Mouse (Mus musculus) limb, embryonic 15.5 days (tissue): Measurements from ENCODE around the gene Otulinl. TPM values are rescaled to one million over a fixed set of nuclear protein-coding genes. Genes with fewer than 3 reads are reported as not detected.

ENCODE experiments used
- ATAC-seq: fragments of 200-750 bp; cut with Nextera tagmentation; 2 replicates; pipeline ENCODE4 v1.8.0; 2017; ENCODE audit warnings: low read depth, moderate TSS enrichment; ENCODE audit not compliant: insufficient number of reproducible peaks, low FRiP score, low TSS enrichment
- H3K27ac ChIP-seq: fragments of 300-500 bp; sonication (generic); 2 replicates; pipeline ENCODE4 v1.5.1; 2015; ENCODE audit warnings: moderate library complexity, mild to moderate bottlenecking, inconsistent platforms
- H3K27me3 ChIP-seq: fragments of 300-500 bp; sonication (generic); 2 replicates; pipeline ENCODE4 v1.6.1; 2015; ENCODE audit warnings: inconsistent platforms
- H3K36me3 ChIP-seq: fragments of 300-500 bp; sonication (generic); 2 replicates; pipeline ENCODE4 v1.6.1; 2015; ENCODE audit warnings: inconsistent platforms
- H3K4me1 ChIP-seq: fragments of 300-500 bp; sonication (generic); 2 replicates; pipeline ENCODE4 v1.6.1; 2015; ENCODE audit warnings: inconsistent platforms
- H3K4me2 ChIP-seq: fragments of 300-500 bp; sonication (generic); 2 replicates; pipeline ENCODE4 v1.6.1; 2015; ENCODE audit warnings: mild to moderate bottlenecking, inconsistent platforms
- H3K4me3 ChIP-seq: fragments of 300-500 bp; sonication (generic); 2 replicates; pipeline ENCODE4 v1.5.1; 2015; ENCODE audit warnings: mild to moderate bottlenecking, inconsistent platforms
- H3K9ac ChIP-seq: fragments of 300-500 bp; sonication (generic); 2 replicates; pipeline ENCODE4 v1.6.1; 2015; ENCODE audit warnings: inconsistent platforms
- H3K9me3 ChIP-seq: fragments of 300-500 bp; sonication (generic); 2 replicates; pipeline ENCODE4 v1.6.1; 2016; ENCODE audit warnings: inconsistent platforms
- WGBS: fragments of 180-500 bp; shearing (Covaris S2); methylation state at CpG from one replicate; pipeline ENCODE4 v1.1.7; 2015; 5-methylcytosine and 5-hydroxymethylcytosine counted together
- polyA plus RNA-seq: library from polyadenylated mRNA; unstranded; fragments of >200 nt; fragmentation: Nextera tagmentation; extraction: Ambion mirVana; gene quantifications from 2 replicates; pipeline ENCODE4 v1.2.1, GENCODE M21; 2015

Gene Otulinl
- polyA plus RNA-seq, 1 experiment from 2014 or later: 32.5 TPM

GRCm38 (mm10) chr15:27623286-27623685 lies 58.1 kb downstream of the Otulinl start:
- Histone ChIP-seq H3K9ac (no peak overlapping the region), H3K27me3 (no peaks in the 10 kb centered on the region), H3K27ac (no peak overlapping the region), H3K4me1 (no peaks in the 10 kb centered on the region), H3K36me3 (peaks cover 44% of the 10 kb centered on the region), H3K4me3 (no peak overlapping the region), H3K9me3 (no peaks in the 10 kb centered on the region), H3K4me2 (no peak overlapping the region)
- 91% methylated on average over 6 of the region's 6 CpGs for WGBS
- no peak for ATAC-seq

- H3K27ac ChIP-seq: no peak overlapping the region
- no peak overlapping the region for H3K4me3 ChIP-seq
- no peak overlapping the region for H3K4me2 ChIP-seq
- H3K9ac ChIP-seq: no peak overlapping the region
- H3K4me1 ChIP-seq: no peaks in the 10 kb centered on the region
- peaks cover 48% of the 10 kb centered on the region for H3K36me3 ChIP-seq
- no peak for ATAC-seq
- 82% methylated on average over 6 of the region's 6 CpGs for WGBS
- H3K9me3 ChIP-seq: no peaks in the 10 kb centered on the region
- H3K27me3 ChIP-seq: no peaks in the 10 kb centered on the region
Observed at GRCm38 (mm10) chr15:27620475-27621185, 60.7 kb downstream of the Otulinl start.

GRCm38 (mm10) chr15:27619683-27620082 lies 61.7 kb downstream of the Otulinl start:
- H3K36me3 ChIP-seq: peaks cover 47% of the 10 kb centered on the region
- 53% methylated on average over 3 of the region's 3 CpGs for WGBS

GRCm38 (mm10) chr15:27618778-27619533 lies 62.4 kb downstream of the Otulinl start:
- Histone ChIP-seq H3K4me3 (no peak overlapping the region), H3K9ac (no peak overlapping the region), H3K4me2 (no peak overlapping the region), H3K36me3 (peaks cover 52% of the 10 kb centered on the region), H3K27me3 (no peaks in the 10 kb centered on the region), H3K4me1 (0 out of 2 replicates have a peak, but pooled peaks cover 3% of the 10 kb centered on the region), H3K9me3 (no peaks in the 10 kb centered on the region), H3K27ac (no peak overlapping the region)
- ATAC-seq: no peak
- 78% methylated on average over 6 of the region's 6 CpGs for WGBS

More at GRCm38 (mm10) chr15:27619683-27620082, 61.7 kb downstream of the Otulinl start:
- H3K27ac ChIP-seq: no peak overlapping the region
- no peak overlapping the region for H3K4me2 ChIP-seq
- H3K4me1 ChIP-seq: 0 out of 2 replicates have a peak, but pooled peaks cover 3% of the 10 kb centered on the region
- no peaks in the 10 kb centered on the region for H3K27me3 ChIP-seq
- no peak overlapping the region for H3K9ac ChIP-seq
- H3K9me3 ChIP-seq: no peaks in the 10 kb centered on the region
- no peak overlapping the region for H3K4me3 ChIP-seq
- no peak for ATAC-seq

GRCm38 (mm10) chr15:27617227-27617626 lies 64.2 kb downstream of the Otulinl start:
- no peak overlapping the region for H3K9ac ChIP-seq
- H3K9me3 ChIP-seq: no peaks in the 10 kb centered on the region
- peaks cover 43% of the 10 kb centered on the region for H3K36me3 ChIP-seq
- ATAC-seq: no peak
- no peak overlapping the region for H3K4me3 ChIP-seq
- H3K27me3 ChIP-seq: no peaks in the 10 kb centered on the region
- no peak overlapping the region for H3K27ac ChIP-seq
- 0 out of 2 replicates have a peak, but pooled peaks cover 3% of the 10 kb centered on the region for H3K4me1 ChIP-seq
- 89% methylated on average over 3 of the region's 3 CpGs for WGBS
- H3K4me2 ChIP-seq: no peak overlapping the region

- no peak for ATAC-seq
- Histone ChIP-seq H3K4me1 (0 out of 2 replicates have a peak, but pooled peaks cover 3% of the 10 kb centered on the region), H3K27ac (no peak overlapping the region), H3K9me3 (no peaks in the 10 kb centered on the region), H3K9ac (no peak overlapping the region), H3K4me2 (no peak overlapping the region), H3K4me3 (no peak overlapping the region), H3K36me3 (peaks cover 46% of the 10 kb centered on the region), H3K27me3 (no peaks in the 10 kb centered on the region)
- 58% methylated on average over 4 of the region's 4 CpGs for WGBS
Observed at GRCm38 (mm10) chr15:27616159-27616558, 65.2 kb downstream of the Otulinl start.

GRCm38 (mm10) chr15:27613255-27613654 lies 68.1 kb downstream of the Otulinl start:
- WGBS: 88% methylated on average over 4 of the region's 4 CpGs
- H3K9me3 ChIP-seq: no peaks in the 10 kb centered on the region
- ATAC-seq: no peak
- H3K27ac ChIP-seq: no peak overlapping the region
- H3K4me3 ChIP-seq: no peak overlapping the region
- no peaks in the 10 kb centered on the region for H3K27me3 ChIP-seq
- peaks cover 41% of the 10 kb centered on the region for H3K36me3 ChIP-seq
- no peak overlapping the region for H3K9ac ChIP-seq
- H3K4me2 ChIP-seq: no peak overlapping the region
- 0 out of 2 replicates have a peak, but pooled peaks cover 3% of the 10 kb centered on the region for H3K4me1 ChIP-seq

- H3K27ac ChIP-seq: no peak overlapping the region
- H3K9ac ChIP-seq: no peak overlapping the region
- 0 out of 2 replicates have a peak, but pooled peaks cover 3% of the 10 kb centered on the region for H3K4me1 ChIP-seq
- no peaks in the 10 kb centered on the region for H3K27me3 ChIP-seq
- no peaks in the 10 kb centered on the region for H3K9me3 ChIP-seq
- 47% methylated on average over 6 of the region's 6 CpGs for WGBS
- H3K4me2 ChIP-seq: no peak overlapping the region
- no peak for ATAC-seq
- no peak overlapping the region for H3K4me3 ChIP-seq
- H3K36me3 ChIP-seq: peaks cover 37% of the 10 kb centered on the region
Observed at GRCm38 (mm10) chr15:27612533-27613221, 68.7 kb downstream of the Otulinl start.

- Histone ChIP-seq H3K27me3 (no peaks in the 10 kb centered on the region), H3K4me1 (no peaks in the 10 kb centered on the region), H3K9ac (no peak overlapping the region), H3K27ac (no peak overlapping the region), H3K4me3 (no peak overlapping the region), H3K4me2 (no peak overlapping the region), H3K36me3 (peaks cover 45% of the 10 kb centered on the region), H3K9me3 (no peaks in the 10 kb centered on the region)
- no peak for ATAC-seq
- 45% methylated on average over 4 of the region's 4 CpGs for WGBS
Observed at GRCm38 (mm10) chr15:27609554-27609953, 71.8 kb downstream of the Otulinl start.

- ATAC-seq: no peak; the same call in 1 of the 2 replicates
- 74% methylated on average over 3 of the region's 3 CpGs for WGBS
Observed at GRCm38 (mm10) chr15:27605252-27605651, 76.1 kb downstream of the Otulinl start.

More at GRCm38 (mm10) chr15:27605252-27605651, 76.1 kb downstream of the Otulinl start:
- no peak overlapping the region for H3K4me2 ChIP-seq
- H3K27ac ChIP-seq: no peak overlapping the region
- H3K27me3 ChIP-seq: no peaks in the 10 kb centered on the region
- H3K9me3 ChIP-seq: no peaks in the 10 kb centered on the region
- H3K4me3 ChIP-seq: no peak overlapping the region
- H3K36me3 ChIP-seq: peaks cover 51% of the 10 kb centered on the region
- H3K9ac ChIP-seq: no peak overlapping the region
- no peaks in the 10 kb centered on the region for H3K4me1 ChIP-seq
